23 mouse cellular contexts compared by ENCODE assay signal in genomic region chr10:14028956-14029355, GRCm38 (mm10).
DNase-seq lines count a peak whose midpoint lies in the region; ATAC-seq lines count a peak whose summit lies in the region.
"Had no signal": no experiment of that assay in that cellular context is flagged by ENCODE, and none has a peak within 500 bp of the region (broad histone marks: within the 10 kb centered on the region; RNA-seq: fewer than 3 reads in every experiment).

No protein-coding gene starts in this region.

- H3K36me3 ChIP-seq in liver, embryonic 12.5 days = no peaks in the 10 kb centered on the region
- H3K36me3 ChIP-seq: embryonic facial prominence, embryonic 13.5 days; forebrain, embryonic 12.5 days; midbrain, embryonic 13.5 days had no signal

- no peaks in the 10 kb centered on the region for H3K27me3 ChIP-seq in liver, embryonic 12.5 days (replicated peaks)
- H3K27me3 ChIP-seq: embryonic facial prominence, embryonic 13.5 days; forebrain, embryonic 12.5 days; midbrain, embryonic 13.5 days had no signal

- no peak for ATAC-seq in liver, embryonic 12.5 days
- ATAC-seq: activated CD4-positive, CD25-positive, alpha-beta regulatory T cell, adult 4 months; midbrain, embryonic 13.5 days had no signal

- no peak overlapping the region for H3K27ac ChIP-seq in liver, embryonic 12.5 days
- H3K27ac ChIP-seq: embryonic facial prominence, embryonic 13.5 days; forebrain, embryonic 12.5 days; heart, adult 2 months; hindbrain, embryonic 14.5 days; liver, embryonic 14.5 days; midbrain, embryonic 13.5 days had no signal

- WGBS in liver, embryonic 12.5 days (ENCODE audit: insufficient replicate concordance) = 82% methylated on average over 7 of the region's 7 CpGs

- intact Hi-C loops in heart, postnatal 25 days (cut with DNase I) = no loop called here

- H3K4me2 ChIP-seq in liver, embryonic 12.5 days = no peak overlapping the region
- H3K4me2 ChIP-seq: embryonic facial prominence, embryonic 13.5 days; forebrain, embryonic 12.5 days; hindbrain, embryonic 14.5 days; lung, embryonic 14.5 days; midbrain, embryonic 13.5 days had no signal

- H3K4me3 ChIP-seq in liver, embryonic 12.5 days = no peak overlapping the region
- H3K4me3 ChIP-seq: embryonic facial prominence, embryonic 13.5 days; erythroblast, embryonic 14.5 days; forebrain, embryonic 12.5 days; heart, adult 2 months; midbrain, embryonic 13.5 days had no signal

- peak; percentile 64 for DNase-seq in heart, adult 11 months
- DNase-seq in heart, postnatal 25 days (ENCODE audit: low spot score) = no peak
- DNase-seq in right cerebral cortex, postnatal 14 days = peak; percentile 29
- no peak for DNase-seq in right cerebral cortex, postnatal 4 days
- DNase-seq in cerebellum, postnatal 14 days = peak; percentile 72 to 73
- no peak for DNase-seq in urinary bladder, postnatal 25 days (ENCODE audit: low spot score)
- DNase-seq: adrenal gland, adult 8-10 months; gastrocnemius, postnatal 25 days; heart, adult 2 months; heart, postnatal 4 days; kidney, adult 2 months; kidney, postnatal 14 days; layer of hippocampus, postnatal 36 days; lung, embryonic 14.5 days; spleen, adult 18-20 months had no signal

- no peaks in the 10 kb centered on the region for H3K4me1 ChIP-seq in liver, embryonic 12.5 days
- H3K4me1 ChIP-seq: embryonic facial prominence, embryonic 13.5 days; forebrain, embryonic 12.5 days; midbrain, embryonic 13.5 days had no signal

- no peak overlapping the region for H3K9ac ChIP-seq in liver, embryonic 12.5 days
- H3K9ac ChIP-seq: embryonic facial prominence, embryonic 13.5 days; forebrain, embryonic 12.5 days; hindbrain, embryonic 14.5 days; liver, embryonic 14.5 days; lung, embryonic 14.5 days; midbrain, embryonic 13.5 days had no signal

- no peaks in the 10 kb centered on the region for H3K9me3 ChIP-seq in liver, embryonic 12.5 days (replicated peaks)
- H3K9me3 ChIP-seq: embryonic facial prominence, embryonic 13.5 days; forebrain, embryonic 12.5 days; midbrain, embryonic 13.5 days had no signal

Comparison
In these comparisons a context has a peak if more than half of its experiments do, and no peak if none do; other contexts are left out.
1. DNase-seq: peak in heart, adult 11 months (single experiment), right cerebral cortex, postnatal 14 days (single experiment) and cerebellum, postnatal 14 days (2 of 2); none in heart, postnatal 25 days (single experiment), right cerebral cortex, postnatal 4 days (single experiment) and urinary bladder, postnatal 25 days (single experiment).